Mouse (Mus musculus): ENCODE results near the gene Ctse.
A peak's percentile ranks its signal among the peaks of the same experiment; 100 is the strongest.

Gene Ctse

DNA sequence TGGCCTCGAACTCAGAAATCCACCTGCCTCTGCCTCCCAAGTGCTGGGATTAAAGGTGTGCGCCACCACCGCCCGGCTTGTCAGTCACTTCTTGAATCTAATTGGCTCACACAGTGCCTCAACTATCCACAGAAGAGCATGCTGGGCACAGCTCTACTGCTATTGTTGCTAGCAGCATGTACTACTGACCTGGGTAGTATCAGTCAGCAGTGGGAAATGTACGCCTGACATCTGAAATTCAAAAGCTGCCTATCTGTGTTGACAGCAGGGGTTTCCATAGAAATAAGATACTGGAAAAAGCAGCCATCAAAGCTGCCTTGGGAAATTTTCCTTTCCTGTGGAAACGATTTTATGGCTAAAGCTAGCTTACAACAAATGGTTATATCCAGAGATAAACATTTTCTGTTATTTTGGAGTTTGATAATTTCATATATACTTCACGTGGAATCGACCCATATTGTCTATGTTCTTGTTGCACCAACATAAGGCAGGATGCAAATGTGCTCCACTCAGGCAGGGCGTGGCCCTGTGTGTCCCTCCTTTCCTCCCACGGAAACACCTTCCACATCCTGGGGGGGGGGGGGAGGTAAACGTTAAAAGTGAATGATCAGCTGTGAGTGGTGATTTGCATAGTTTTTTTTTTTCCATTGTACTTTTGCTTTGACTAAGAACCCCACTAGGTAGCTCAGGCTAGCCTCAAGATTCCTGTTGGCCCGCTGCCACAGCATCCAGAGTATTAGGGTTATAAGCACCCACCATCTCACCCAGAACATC, 14.8 kb downstream of the Ctse start:
- DNase-seq (ENCODE audit: low read depth, low spot score), result peak; percentile 38

- DNase-seq (ENCODE audit: low read depth, low spot score), result no peak
These were observed 17.5 kb downstream of the Ctse start for GRCm38 (mm10) chr1:131655601-131656000.

DNA sequence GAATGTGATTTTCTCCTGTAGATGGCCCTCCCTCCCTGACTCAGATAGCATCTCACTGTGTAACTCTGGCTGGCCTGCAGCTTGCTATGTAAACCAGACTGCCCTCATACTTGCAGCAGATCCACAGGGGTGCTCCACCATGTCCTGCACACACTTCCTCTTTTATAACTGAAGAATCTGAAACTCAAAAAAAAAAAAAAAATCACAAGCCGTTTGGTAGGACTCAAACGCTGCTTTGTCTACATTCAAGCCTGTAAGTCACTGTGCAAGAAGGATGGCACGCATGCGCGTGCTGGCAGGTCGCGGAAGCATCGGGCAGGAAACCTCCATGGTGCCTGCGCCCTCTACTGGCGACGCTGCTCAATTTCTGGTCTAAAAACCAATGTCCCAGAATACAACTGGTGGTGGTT, 19.8 kb downstream of the Ctse start:
- peak; percentile 98 for DNase-seq (ENCODE audit: low read depth, low spot score)

DNA sequence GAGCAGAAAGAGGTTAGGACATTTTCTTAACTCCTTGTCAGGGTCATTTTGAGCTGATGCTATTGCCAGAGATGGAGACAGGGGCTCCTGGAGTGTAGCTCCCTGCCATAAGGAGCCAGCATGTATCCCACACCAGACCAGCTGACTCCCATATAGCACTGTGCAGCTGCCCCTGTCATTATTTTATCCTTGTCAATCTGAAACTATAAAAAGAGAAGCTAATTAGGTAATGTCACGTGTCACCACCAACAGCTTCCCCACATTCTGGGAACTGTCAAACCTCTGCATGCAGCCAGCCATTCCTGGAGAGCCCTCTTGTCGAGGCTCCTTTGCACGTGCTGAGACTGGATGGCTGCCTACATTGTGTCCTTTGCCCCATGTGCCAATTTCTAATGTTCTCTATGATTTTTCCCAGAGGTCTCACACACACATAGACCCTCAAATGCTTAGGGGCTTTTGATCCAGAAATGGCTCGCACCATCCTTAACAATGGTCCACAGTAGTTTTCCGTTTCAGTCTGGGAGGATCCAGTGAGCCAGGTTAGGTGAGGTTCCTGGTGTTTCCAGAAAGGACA, 21.5 kb downstream of the Ctse start:
- DNase-seq (ENCODE audit: low read depth, low spot score), result no peak

DNA sequence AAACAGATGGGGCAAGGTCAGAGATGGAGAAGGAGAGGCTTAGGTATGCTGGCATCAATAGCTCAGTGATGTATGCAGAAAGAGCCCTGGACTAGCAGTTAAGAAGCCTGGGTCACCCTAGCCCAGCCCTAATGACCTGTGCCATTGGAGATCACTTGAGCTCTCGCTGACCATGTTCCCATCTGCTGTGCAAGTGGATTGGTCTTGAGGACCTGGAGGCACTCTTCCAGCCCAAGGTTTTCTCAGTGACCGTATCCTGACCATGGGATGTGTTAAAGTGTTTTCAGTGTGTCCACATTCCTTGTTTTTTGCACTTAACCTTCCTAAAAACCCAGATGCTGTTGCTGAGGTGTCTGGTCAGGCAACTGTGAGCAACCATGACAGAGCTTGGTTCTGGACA, 22.2 kb downstream of the Ctse start:
- no peak for DNase-seq (ENCODE audit: low read depth, low spot score)

DNA sequence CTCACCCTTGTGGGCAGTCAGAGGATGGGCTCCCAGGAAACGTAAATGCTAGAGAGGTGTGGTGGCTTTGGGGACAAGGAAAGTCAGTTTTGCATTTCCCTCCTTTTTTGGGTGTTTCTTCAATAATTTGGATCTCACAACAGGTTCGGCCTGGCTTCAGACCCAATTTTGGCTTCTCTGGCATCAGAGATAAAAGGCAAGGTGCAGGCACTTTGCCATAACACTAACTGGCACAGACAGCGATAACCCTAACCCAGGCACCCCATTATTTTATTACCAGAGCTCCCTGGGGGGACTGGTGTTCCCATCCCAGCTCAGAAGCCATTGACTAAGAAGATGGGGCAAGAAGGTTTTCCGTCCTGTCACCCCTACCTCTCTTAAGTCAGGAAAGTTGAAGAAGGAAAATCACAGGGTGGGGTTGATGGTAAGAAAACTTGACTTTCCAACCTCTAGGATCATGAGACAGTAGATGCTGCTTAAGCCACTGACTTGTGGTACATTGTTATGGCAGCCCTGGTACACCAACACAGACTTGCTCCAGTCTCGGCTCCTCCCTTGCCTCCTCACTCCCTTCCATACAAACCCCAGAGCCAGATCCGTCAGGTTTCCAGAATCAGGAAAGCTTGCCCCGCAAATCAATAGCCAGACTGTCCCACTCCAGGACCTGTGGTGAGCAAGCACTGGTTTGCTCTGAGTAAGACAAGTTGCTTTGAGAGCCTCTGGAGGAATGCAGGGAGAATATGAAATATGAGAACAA, 22.8 kb downstream of the Ctse start:
- no peak for DNase-seq (ENCODE audit: low read depth, low spot score)

- DNase-seq (ENCODE audit: low read depth, low spot score), result no peak
These were observed 23.6 kb downstream of the Ctse start for GRCm38 (mm10) chr1:131661749-131662148.

GRCm38 (mm10) chr1:131663286-131663995, 25.3 kb downstream of the Ctse start:
- no peak for DNase-seq (ENCODE audit: low read depth, low spot score)

- no peak for DNase-seq (ENCODE audit: low read depth, low spot score)
These were observed 26.0 kb downstream of the Ctse start for GRCm38 (mm10) chr1:131664136-131664535.

GRCm38 (mm10) chr1:131665886-131666285, 27.8 kb downstream of the Ctse start:
- DNase-seq (ENCODE audit: low read depth, low spot score), result no peak

GRCm38 (mm10) chr1:131671113-131671512, 33.0 kb downstream of the Ctse start:
- no peak for DNase-seq (ENCODE audit: low read depth, low spot score)

GRCm38 (mm10) chr1:131672361-131672760, 34.3 kb downstream of the Ctse start:
- no peak for DNase-seq (ENCODE audit: low read depth, low spot score)

- DNase-seq (ENCODE audit: low read depth, low spot score), result no peak
These were observed 41.5 kb downstream of the Ctse start for GRCm38 (mm10) chr1:131679644-131680043.

DNA sequence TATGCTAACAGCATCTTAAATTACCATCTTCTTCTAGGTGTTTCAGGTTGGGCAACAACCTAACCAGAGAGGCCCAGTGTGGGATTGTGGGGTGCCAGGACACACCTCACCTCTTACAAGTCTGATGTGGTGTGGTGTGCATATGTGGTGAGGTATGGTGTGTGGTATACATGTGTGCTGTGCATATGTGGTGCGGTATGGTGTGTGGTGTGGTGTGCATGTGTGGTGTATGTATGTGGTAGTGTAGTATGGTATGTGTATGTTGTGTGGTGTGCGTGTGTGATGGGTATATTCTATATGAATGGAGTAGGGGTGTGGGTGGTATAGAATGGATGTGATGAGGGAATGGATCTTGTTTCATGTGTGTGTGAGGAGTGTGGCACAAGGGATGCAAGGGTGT, 49.6 kb downstream of the Ctse start:
- no peak for DNase-seq (ENCODE audit: low read depth, low spot score)

- no peak for DNase-seq (ENCODE audit: low read depth, low spot score)
These were observed 50.4 kb downstream of the Ctse start, which contains the start of gene Rab7b for GRCm38 (mm10) chr1:131688475-131688874. TSS of gene Rab7b (plus strand) at chr1:131688695.

- DNase-seq (ENCODE audit: low read depth, low spot score), result no peak
These were observed 50.9 kb downstream of the Ctse start for GRCm38 (mm10) chr1:131689016-131689415.

DNA sequence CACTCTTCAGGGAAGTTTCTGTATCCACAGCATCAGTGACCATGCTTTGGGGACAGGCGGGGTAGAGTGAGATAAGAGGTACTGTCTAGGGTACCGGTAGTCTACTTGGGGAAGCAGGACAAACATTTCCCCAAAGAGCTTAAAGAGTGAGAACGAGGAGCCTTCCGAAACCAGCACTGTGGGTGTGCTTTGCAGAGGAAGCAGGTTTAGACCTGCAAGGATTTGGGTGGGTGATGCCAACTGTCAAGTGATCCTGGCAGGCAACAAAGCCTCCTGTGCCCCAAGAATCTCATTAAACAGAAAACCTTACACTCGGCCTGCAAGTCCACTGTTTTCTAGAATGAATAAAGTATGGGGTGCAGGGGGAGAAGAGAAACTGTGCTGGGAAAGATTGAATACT, 51.8 kb downstream of the Ctse start:
- no peak for DNase-seq (ENCODE audit: low read depth, low spot score)

DNA sequence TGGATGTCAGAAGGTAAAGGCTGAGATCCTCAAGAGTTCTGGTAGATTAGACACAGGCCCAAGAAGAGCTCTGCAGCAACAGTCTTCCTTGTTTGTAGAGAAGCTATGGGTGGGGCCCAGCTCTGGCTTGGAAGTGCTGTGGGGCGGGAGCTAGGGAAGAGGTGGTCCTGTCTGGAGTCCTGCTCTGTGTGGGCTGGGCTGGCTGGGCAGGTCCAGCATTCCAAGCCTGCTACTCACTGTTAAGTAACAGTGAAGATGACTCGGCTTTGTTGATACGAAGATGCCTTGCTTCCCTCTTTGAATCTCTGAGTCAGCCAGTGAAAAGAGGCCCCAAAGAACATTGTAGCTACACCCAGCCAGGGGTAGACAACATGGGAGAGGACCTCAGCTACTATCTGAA, 52.3 kb downstream of the Ctse start:
- peak; percentile 26 for DNase-seq (ENCODE audit: low read depth, low spot score)

- no peak for DNase-seq (ENCODE audit: low read depth, low spot score)
These were observed 53.2 kb downstream of the Ctse start for GRCm38 (mm10) chr1:131691356-131691755.

DNA sequence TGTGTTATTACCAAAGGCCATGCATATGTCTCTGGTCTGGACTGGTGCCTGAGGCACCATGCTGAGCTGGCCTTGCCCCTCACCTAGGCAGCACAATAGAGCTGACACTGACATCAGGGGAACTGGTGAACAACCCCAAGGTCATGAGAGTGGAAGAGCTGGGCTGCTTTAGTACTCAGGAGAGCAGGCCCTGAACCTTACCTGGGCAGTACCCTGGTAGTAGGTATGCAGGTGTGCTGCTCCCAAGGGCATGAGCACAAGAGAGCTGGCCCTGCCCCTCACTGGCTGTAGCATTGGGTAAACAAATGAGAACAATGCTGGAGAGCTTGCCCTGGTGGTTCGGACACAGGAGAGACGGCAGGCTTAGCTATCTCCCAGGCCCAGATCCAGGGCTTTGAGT, 57.2 kb downstream of the Ctse start:
- DNase-seq (ENCODE audit: low read depth, low spot score), result no peak

- DNase-seq (ENCODE audit: low read depth, low spot score), result no peak
These were observed 58.2 kb downstream of the Ctse start for GRCm38 (mm10) chr1:131696325-131696724.

DNA sequence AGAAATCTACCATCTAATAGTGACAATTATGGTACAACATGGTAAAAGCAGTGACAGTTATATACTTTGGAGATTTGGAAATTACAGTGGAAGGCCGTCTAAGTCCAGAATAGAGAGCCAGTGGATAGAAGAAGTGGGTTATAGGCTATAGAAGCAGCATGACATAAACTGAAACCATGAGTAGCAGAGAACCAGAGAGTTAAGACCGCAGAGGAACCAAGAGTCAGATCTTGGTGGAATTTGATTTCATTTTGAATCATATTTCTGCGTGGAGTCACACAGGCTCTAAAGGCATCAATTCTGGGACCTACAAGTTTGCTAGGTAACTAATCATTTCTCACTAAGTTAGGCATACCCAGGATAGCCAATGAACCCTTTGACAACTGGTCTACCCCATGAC, 60.7 kb downstream of the Ctse start:
- DNase-seq (ENCODE audit: low read depth, low spot score), result no peak
